Comparison of ENCODE assay signal across 19 mouse cellular contexts in genomic region chr17:51986920-51987319, GRCm38 (mm10).
"Had no signal": no experiment of that assay in that cellular context is flagged by ENCODE, and none has a peak within 500 bp of the region (broad histone marks: within the 10 kb centered on the region; RNA-seq: fewer than 3 reads in every experiment).

No protein-coding gene starts in this region.

- H3K4me1 ChIP-seq: neural tube, embryonic 13.5 days; stomach, embryonic 15.5 days had no signal

- H3K4me3 ChIP-seq: layer of hippocampus, adult 2 months; limb, embryonic 15.5 days; myocyte; neural tube, embryonic 13.5 days; stomach, embryonic 15.5 days had no signal

- H3K36me3 ChIP-seq: limb, embryonic 15.5 days; neural tube, embryonic 13.5 days; stomach, embryonic 15.5 days had no signal

- H3K27ac ChIP-seq: kidney, postnatal 0 days; layer of hippocampus, adult 2 months; limb, embryonic 15.5 days; liver, embryonic 14.5 days; macrophage; neural tube, embryonic 13.5 days; stomach, embryonic 15.5 days had no signal

- DNase-seq: kidney, adult 2 months; kidney, postnatal 25 days; layer of hippocampus, adult 9-11 months; liver, postnatal 0 days; retina, postnatal 1 day; right cerebral cortex, postnatal 25 days; spleen, adult 18-20 months had no signal

- ATAC-seq: intestine, postnatal 0 days; liver, postnatal 0 days; lung, postnatal 0 days had no signal

- H3K9me3 ChIP-seq: limb, embryonic 15.5 days; neural tube, embryonic 13.5 days; stomach, embryonic 15.5 days had no signal

- H3K27me3 ChIP-seq: limb, embryonic 15.5 days; neural tube, embryonic 13.5 days; stomach, embryonic 15.5 days had no signal

- H3K4me2 ChIP-seq: limb, embryonic 15.5 days; liver, embryonic 11.5 days; lung, embryonic 14.5 days; neural tube, embryonic 13.5 days; stomach, embryonic 15.5 days had no signal

- H3K9ac ChIP-seq: limb, embryonic 15.5 days; liver, embryonic 14.5 days; liver, postnatal 0 days; lung, embryonic 14.5 days; neural tube, embryonic 13.5 days; stomach, embryonic 15.5 days had no signal
